Mouse (Mus musculus) left cerebral cortex, postnatal 10 days (tissue): ENCODE data around the gene Rftn1. TPM values are rescaled to one million over a fixed set of nuclear protein-coding genes. Genes with fewer than 3 reads are reported as not detected.

ENCODE experiments used
- DNase-seq, 2 experiments: peaks; one replicate each; pipeline ENCODE4 v3.0.0; 2021 to 2022; ENCODE audit warnings: low spot score in 2 of 2, mixed read lengths in 1 of 2; ENCODE audit errors: extremely low spot score in 1 of 2
- intact Hi-C: fragments of 180-260 bp; cut with DNase I; formaldehyde crosslinking; loops from one replicate; pipeline ENCODE4 v1.15.1; 2025
- total RNA-seq, 2 experiments: library from RNA; stranded (reverse); gene quantifications; 2 replicates each; pipeline ENCODE4 v1.2.3; 2021

The Rftn1 gene
- total RNA-seq, 2 experiments from 2014 or later, result 12.5 to 13.2 TPM

DNA sequence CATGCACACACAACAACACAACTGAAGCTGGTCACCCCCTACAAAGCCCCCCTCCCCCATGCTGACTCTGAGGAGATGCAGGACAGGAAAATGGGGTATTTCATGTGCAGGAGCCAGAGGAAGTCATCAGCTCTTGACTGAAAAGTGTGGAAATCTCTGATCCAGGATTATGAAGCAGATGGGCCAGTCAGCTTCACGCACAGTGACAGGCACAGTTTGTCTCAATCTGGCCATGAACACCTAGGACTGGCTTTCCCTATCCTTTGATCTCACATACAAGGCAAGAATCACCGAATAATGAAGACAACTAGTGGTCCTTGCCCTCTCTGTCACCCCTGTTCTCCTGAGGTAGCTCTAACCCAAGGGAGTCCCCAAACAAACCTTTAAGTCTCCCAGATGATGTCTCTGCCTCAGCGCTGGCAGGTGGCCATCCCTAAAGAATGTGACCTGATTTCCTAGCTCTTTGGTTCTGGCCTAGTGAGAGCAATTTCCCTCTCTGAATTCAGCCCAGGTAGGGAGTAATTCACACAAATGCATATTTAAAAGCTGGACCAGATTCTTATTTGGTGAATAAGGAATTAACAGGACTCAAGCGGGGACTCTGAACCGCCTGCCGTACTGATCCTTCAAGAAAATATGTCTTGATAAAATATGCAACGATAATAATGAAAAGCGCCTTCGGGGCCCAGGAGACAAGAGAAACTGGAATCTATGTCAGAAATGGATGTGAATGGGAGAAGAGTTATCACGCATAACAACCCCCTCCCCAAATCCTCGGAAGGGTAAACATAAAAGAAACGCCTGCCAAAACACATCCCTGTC, 6.0 kb downstream of the Rftn1 start:
- intact Hi-C loops, result no loop called here
- DNase-seq, result no peak

DNA sequence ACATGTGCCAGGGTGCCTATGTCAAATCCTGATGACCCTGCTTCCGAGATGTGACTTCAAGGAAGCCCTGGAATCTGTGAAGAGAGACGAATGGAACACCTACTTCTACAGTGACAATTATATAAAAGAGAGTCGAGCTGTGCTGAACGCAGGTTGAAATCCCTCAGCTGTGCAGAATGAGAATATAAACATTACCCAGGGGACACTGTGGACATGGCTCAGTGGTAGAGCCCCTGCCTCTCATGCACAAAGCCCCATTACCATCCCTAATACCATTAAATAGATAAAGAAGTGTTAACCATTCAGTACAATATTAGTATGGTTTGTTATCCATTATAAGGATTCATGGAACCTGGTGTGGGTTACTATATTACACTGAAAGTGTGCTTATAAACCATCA, 7.2 kb downstream of the Rftn1 start:
- intact Hi-C loops, result no loop called here
- no peak for DNase-seq

DNA sequence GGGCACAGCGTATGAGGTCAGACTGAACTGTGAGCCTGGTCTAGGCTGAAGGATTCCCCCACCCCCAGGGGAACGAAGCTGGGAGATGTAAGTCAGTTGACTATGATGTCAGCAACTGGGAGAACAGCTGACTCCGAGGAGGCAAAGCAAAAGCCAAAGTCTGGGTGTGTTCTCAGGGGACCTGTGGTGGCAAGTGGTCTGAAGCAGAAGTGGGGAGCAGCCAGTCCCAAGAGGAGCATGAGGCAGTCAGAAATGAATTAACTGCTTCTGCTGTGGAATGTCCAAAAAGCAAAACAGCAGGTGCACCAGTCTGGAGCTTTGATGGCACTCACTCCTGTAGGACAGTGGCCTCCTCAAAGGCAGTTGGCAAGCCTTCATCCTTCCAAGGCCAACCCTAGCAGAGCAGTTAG, 7.9 kb downstream of the Rftn1 start:
- DNase-seq, result no peak
- intact Hi-C loops, result no loop called here

DNA sequence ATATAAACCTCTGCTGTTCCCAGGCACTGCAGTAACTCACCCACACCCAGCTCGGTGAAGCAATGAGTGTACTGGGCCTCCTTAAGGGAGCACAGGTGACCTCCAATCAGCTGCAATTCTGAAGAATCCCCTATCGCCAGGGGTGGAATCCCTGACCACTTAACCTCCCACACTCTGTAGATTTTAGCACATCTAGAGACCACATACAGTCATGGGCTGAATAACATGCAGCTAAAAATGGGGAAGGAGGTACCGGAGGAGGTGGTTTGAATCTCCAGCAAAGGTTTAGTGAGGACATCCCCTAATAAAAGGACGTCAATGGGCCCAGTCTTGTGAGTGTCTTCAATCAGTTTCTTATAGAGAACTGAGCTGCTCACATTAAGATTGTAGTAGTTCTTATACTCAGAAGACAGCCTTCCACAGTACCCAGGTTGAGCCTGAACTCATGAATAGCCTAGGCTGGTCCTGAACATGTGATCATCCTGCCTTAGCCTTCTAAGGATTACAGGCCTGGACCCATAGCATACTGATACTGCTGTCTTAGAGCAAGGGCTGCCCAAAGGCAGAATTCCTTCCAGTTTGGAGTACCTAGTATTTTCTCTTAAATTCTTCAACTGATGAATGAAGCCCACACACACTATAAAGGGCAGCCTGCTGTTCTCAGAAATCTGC, 9.4 kb downstream of the Rftn1 start:
- intact Hi-C loops, result no loop called here
- no peak for DNase-seq

DNA sequence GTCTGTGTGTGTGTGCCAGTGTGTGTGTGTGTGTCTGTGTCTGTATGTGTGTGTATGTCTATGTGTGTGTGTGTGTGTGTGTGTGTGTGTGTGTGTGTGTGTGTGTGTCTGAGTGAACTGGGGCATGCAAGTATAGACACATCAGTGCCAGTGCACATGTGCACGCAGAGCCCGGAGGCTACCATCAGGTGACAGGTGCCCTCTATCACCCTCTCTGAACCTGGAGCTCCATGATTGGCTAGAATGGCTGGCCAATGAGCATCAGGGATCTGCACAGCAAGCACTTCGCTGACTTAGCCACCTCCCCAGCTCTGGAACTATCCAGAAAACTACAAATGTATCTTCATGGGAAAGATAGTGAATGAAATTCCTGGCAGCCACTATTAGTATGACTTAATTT, 16.7 kb downstream of the Rftn1 start:
- DNase-seq, result no peak

DNA sequence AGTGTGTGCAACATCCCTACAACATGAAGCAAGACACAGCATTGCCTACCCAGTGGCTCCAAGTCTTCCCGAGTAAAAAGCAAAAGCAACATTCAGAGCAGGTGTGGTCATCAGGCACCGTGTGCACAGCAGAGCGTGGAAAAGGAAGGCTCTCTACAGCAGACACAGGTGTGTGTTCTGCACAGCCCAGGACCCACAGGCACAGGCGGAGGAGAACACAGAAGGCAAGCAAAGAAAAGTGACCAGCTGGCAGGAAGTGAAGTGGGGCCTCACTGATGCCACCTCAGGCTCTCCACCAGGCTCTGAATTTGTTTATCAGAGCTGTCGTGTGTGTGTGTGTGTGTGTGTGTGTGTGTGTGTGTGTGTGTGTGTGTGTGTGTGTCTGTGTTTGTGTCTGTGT, 17.1 kb downstream of the Rftn1 start:
- DNase-seq, result no peak
- intact Hi-C loops, result no loop called here

More for the DNA sequence above, 16.7 kb downstream of the Rftn1 start:
- intact Hi-C loops, result no loop called here

DNA sequence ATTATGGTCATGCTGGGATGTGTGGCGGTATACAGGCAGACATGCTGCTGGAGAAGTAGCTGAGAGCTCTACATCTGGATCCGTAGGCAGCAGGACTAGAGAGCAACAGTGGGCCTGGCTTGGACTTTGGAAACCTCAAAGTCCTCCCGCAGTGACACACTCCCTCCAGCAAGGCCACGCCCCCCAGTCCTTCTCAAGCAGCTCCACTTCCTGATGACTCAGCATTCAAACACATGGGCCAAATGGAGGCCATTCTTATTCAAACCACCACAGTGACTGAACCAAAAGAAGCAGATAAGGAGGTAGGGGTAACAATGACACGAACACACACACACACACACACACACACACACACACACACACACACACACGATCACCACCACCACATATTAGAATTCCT, 17.7 kb downstream of the Rftn1 start:
- DNase-seq, result no peak
- intact Hi-C loops, result no loop called here

DNA sequence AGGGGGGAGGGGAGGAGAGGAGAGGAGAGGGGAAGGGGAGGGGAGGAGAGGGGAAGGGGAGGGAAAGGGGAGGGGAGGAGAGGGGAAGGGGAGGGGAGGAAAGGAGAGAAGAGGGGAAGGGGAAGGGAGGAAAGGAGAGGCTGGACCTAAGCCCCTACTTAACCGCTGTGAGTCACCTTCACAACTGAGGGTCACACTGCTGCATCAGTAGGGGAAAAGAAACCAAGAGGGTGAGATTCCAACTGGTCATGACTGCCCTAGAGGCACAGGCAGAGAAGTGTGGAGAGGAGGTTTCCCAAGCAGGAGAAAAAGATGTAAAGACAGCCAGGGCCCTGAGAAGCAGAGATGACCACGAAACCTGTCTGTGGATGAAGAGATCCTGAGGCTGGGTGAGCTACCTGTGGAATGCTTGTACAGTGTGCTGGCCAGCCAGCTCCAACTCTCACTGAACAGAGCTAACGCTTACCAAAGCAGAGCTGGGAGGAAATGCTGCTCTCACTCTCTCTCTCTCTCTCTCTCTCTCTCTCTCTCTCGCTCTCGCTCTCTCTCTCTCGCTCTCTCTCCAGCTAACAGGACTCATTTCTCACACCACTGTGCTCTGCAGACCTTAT, 19.4 kb downstream of the Rftn1 start:
- intact Hi-C loops, result no loop called here
- no peak for DNase-seq

DNA sequence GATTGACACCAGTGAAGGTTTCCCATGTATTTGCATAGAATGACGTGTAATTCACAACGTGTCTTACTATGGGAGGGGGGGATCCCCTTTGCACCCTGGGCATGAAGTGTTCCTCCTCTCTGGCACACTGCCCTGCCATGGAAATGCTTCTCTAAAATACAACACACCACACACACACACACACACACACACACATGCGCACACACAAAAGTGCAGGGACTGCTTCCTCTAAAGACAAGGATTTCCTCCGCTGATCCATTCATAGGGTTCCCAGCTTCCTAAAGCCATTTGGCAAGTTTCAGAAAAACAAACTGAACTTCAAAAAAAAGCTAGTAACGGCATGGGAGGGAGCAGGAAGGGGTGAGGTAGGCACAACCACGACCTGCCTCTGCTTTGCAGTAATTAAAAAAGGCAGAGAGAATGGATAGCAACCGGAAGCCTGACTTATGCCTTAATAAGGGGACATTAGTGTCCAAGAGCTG, 20.5 kb downstream of the Rftn1 start:
- intact Hi-C loops, result no loop called here
- DNase-seq, result peak in 1 of 2 experiments; percentile 50

DNA sequence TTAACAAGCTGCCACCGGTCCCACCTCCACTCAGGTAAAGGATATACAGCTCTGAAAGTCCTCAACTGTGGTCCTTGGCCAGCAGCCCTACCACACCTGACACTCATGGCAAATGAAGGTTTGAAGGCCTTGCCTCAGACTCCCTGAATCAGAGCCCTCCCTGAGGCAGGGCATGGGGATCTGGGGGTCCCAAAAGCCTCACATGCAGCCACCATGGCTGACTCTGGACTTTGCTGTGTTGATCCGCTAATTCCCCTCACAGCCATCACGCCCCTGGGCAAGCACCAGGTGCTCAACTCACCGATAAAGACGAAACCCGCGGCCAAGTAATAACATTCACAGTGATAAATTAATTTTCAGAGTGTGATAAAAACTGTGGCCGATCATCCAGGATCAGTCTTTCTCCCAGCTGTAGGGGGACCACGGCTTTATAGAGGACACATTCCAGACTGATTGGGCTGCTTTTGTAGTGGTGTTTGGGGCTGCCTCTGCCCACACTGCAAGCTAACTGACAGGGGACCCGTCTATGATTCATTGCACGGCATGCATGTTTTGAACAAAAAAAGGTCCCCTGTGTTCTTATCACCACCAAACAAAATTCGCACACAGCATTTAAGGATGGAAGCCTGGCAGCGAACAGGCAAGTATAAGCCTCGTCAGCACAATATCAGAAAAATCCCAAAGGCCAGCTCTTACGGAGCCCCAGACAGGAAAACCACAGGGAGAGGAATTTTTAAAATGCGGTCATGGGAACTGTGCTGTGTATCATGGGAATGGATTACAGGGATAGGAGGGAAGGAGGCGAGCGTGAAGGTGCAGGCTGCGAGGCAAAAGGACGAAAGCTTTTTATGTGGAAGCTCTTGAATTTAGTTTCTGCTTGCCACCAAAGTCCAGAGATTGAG, 29.3 kb downstream of the Rftn1 start:
- DNase-seq, result no peak
- intact Hi-C loops, result no loop called here

DNA sequence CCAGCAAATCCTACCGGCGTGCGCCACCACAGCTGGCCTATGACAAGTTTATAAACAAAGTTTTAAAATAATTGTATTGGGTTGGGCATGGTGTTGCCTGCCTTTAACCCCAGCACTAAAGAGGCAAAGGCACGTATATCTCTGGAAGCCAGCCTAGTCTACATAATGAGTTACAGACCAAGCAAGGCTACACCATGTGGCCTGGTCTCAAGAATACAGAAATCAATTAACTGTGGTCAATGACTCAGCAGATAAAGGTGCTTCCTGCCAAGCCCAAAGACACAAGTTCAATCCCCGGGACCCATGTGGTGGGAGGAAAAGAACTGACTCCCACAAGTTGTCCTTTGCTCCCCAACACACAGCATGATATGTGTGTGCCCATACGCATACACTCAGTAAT, 30.1 kb downstream of the Rftn1 start:
- intact Hi-C loops, result no loop called here
- no peak for DNase-seq

DNA sequence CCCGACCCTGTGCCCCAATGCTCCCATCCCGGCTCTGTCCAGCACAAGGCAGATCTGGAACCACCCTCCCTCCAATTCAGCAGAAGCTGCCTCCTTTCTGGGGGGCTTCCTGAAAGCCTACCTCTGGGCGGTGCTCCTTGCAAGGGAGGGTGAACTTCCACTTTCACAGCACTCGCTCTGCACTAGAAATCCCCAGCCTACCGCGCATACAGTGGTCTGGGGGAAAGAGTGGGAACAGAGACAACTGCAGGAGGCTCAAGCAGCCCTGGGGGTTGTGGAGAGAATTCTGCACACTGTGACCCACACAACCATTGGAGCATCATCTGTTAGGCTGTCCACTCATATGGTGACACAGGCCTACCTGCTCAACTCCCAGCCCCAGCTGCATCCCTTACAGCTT, 30.7 kb downstream of the Rftn1 start:
- intact Hi-C loops, result no loop called here
- no peak for DNase-seq

DNA sequence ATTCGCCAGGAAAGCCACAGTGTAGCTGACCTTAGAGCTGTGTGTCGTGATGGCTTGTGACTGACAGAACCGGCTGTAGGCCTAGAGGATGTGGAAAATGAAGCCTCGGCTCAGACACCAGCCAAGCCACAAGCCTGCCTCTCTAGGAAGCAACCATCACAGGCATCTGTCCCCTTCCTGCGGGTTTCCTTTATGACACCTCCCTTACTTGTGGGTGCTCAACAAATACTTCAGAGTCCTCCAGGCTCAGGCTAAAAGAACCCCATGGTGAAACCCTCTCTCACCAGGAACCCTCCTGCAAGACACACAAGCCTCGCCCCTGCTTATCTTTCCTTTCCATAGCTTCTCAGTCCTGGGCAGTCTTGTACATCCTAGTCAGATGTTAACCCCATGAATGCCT, 31.9 kb downstream of the Rftn1 start:
- no peak for DNase-seq
- intact Hi-C loops, result no loop called here

DNA sequence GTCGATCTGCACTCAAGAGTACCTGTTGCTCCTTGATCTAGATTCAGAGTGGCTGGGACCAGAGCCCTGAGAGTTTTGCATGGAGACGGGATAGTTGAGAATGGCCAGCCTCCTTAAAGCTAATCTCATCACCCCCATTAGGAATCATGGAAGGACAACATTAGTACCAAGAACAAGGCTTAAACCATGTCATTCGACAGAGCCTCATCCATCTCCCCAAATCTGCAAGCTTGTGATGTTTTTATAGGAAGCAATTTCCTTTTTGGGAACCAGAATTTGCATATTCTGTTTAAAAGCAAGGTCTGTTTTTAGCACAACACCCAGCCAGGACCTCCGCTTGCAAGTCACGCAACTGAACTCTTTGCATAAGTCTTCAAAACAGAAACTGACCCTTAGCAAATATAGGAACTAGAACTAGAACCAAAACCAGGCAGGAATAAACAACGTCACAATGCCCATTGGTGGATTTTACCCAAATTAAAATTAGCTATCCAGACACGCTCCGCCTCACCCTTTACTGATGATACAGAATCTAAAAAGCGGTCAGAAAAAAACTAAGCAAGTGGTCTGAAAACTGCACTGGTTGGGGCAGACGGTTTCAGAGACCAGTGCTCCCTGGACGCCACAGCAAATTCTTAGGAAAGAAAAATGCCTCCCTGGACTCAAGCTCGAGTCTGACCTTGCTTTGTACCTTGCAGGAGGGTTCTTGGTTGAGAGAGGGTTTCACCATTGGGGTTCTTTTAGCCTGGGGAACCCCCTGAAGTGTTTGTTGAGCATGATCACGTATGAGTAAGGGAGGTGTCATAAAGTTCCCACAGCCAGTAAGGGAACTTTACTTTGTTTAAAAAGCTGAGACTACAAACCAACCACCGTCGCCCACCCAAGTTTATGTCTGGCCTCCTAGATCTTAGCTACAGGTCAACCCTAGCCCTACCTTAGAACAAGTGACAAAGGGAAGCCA, 33.0 kb downstream of the Rftn1 start:
- intact Hi-C loops, result no loop called here

DNA sequence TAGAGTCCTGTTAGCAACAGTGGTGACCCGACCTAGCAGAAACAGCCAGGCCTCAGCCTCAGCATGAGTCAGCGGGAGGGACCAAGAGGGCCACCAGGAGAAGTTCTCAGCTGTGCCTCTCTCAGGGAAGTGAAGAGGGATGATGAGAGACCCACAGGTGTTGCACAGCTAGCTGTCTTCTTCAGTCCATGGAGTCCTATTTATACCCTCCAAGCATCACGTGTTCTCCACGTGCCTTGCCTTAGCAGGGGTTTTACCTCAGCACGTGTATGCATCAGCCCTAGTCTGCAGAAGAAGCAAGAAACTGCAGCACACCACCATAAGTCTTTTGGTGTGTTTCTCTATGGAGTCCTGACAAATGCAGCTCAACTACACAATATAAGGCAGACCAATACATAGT, 38.4 kb downstream of the Rftn1 start:
- intact Hi-C loops, result no loop called here
- DNase-seq, result no peak

More for the DNA sequence above, 33.0 kb downstream of the Rftn1 start:
- no peak for DNase-seq

DNA sequence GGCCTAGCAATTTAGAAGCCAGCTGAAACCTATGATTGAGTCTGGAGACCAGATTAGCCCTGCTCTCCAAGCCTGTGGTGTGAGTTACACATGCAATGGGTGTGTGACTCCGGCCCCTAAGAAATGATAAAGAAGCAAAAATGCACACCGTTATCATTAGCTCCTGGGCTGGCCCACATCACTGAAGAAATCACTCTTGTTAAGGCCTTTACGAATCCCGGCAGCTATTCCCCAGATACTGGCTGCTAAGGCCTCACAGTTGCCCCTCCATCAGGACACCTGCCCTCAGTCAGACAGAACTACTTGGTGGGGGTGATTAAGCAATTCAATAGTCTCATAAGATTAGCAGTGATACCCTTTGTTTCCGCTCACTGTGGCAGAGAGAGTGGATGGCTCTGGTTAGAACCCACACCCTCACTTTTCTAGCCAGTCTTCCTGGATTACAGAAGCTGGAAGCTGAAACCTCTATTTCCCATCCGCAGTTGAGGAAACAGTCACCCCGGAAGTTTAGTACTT, 39.2 kb downstream of the Rftn1 start:
- no peak for DNase-seq
- intact Hi-C loops, result no loop called here

DNA sequence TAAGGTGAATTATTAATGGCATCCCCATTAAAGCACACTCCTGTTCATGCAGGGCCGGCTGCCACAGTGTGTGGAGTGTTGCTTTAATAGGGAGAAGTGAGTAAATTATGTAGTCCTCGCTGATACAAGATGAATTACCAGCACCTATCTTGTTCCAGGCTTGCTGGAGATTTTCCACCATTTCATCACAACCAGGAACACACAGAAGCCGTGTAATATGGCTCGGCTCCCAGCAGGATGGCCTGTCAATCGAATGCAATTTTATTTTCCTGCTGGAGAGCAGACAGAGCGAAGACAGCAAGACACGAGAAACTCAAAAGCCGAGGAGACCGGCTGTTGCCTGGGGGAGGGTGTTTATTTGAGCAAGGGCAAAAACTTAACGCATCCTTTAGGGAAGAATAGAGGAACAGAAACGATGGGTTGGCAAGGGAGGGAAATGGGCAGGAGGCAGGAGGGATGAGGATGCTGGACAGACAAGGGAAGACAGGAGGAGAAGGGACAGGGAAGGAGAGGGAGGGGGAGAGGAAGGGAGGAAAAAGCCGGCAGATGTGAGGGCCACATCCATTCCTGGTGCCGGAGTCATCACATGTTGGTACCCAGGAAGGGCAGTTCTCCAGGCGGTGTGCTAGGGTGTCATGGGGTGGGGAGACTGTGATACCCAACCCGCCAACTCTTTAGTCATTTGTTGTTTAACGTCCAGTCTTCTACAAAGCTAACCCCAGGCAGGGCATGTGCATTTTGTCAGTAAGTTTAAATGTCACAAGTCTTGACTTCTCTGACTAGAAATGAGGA, 39.9 kb downstream of the Rftn1 start:
- intact Hi-C loops, result no loop called here

More for the DNA sequence above, 39.9 kb downstream of the Rftn1 start:
- peak in 1 of 2 experiments; percentile 28 for DNase-seq
